Mouse (Mus musculus) thymus, adult 2 months (tissue): Measurements from ENCODE around the gene Rims3. TPM values are rescaled to one million over a fixed set of nuclear protein-coding genes. Genes with fewer than 3 reads are reported as not detected.

Experiments
- DNase-seq: peaks from one replicate; pipeline ENCODE4 v3.0.0; 2021
- H3K27ac ChIP-seq: fragments of 200-500 bp; 2 replicates; pipeline ENCODE4 v1.5.1; 2012; ENCODE audit warnings: low read length, control low read depth; ENCODE audit not compliant: control insufficient read depth, insufficient read depth
- H3K27me3 ChIP-seq: fragments of 200-500 bp; 2 replicates; pipeline ENCODE4 v1.6.1; 2012; ENCODE audit warnings: mild to moderate bottlenecking, low read length, moderate library complexity, mixed read lengths; ENCODE audit not compliant: control insufficient read depth, insufficient read depth
- H3K36me3 ChIP-seq: fragments of 200-500 bp; 2 replicates; pipeline ENCODE4 v1.6.1; 2012; ENCODE audit warnings: mild to moderate bottlenecking, low read length, moderate library complexity; ENCODE audit not compliant: control insufficient read depth, insufficient read depth
- H3K4me1 ChIP-seq: fragments of 200-500 bp; replicated peaks from 2 replicates; pipeline ENCODE4 v1.6.1; 2012; ENCODE audit warnings: low read length; ENCODE audit not compliant: control insufficient read depth, insufficient read depth
- H3K4me3 ChIP-seq: fragments of 200-500 bp; 2 replicates; pipeline ENCODE4 v1.5.1; 2012; ENCODE audit warnings: mild to moderate bottlenecking, low read length, control low read depth, moderate library complexity; ENCODE audit not compliant: control insufficient read depth, insufficient read depth
- CTCF ChIP-seq: fragments of 200-500 bp; IDR thresholded peaks from 2 replicates; pipeline ENCODE4 v1.5.1; 2012; ENCODE audit warnings: mild to moderate bottlenecking, control low read depth, low read length, moderate library complexity, borderline replicate concordance; ENCODE audit not compliant: control insufficient read depth, poor library complexity, insufficient read depth; ENCODE audit errors: extremely low read depth
- POLR2A ChIP-seq: fragments of 200-500 bp; IDR thresholded peaks from 2 replicates; pipeline ENCODE4 v1.6.1; 2012; ENCODE audit warnings: mild to moderate bottlenecking, low read length, control low read depth, moderate library complexity; ENCODE audit not compliant: control insufficient read depth, poor library complexity, insufficient read depth; ENCODE audit errors: extremely low read depth
- WGBS: fragments of 180-500 bp; shearing (Covaris S2); methylation state at CpG from one replicate; pipeline ENCODE4 v1.1.7; 2018; 5-methylcytosine and 5-hydroxymethylcytosine counted together
- polyA plus RNA-seq: library from polyadenylated mRNA; depleted of rRNA; stranded (reverse); fragments of >200 nt; gene quantifications from 2 replicates; pipeline ENCODE4 v1.2.3, GENCODE M21; 2012

Rims3 gene
- polyA plus RNA-seq, 1 experiment = 3.7 TPM

DNA sequence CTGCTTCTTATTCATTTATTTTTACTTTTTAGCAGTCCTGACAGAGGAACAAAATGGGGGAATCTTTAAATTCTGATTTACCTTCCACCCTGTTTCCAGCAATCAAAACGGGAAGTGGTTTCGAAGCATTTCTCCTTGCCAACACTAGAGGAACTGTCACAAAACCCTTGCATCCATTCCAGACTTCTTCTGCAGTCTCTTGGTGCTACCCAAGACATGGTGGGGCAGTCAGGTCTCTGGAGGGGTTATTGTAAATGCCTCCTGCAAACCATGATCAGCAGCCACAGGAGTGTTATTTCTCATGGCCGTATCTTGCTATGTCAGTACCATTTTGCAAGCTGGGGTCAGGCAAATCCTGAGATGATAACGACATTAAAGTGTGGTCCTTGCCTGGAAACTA is 9.5 kb upstream of the Rims3 start:
- no peak for TF ChIP-seq CTCF
- 39% methylated on average over 4 of the region's 4 CpGs for WGBS
- H3K27ac ChIP-seq = no peak overlapping the region
- no peak for DNase-seq
- H3K27me3 ChIP-seq = no peaks in the 10 kb centered on the region
- H3K4me3 ChIP-seq = no peak overlapping the region
- H3K36me3 ChIP-seq = no peaks in the 10 kb centered on the region
- H3K4me1 ChIP-seq = no peaks in the 10 kb centered on the region; the same call in none of the 2 replicates

GRCm38 (mm10) chr4:120848909-120849308 is 5.7 kb upstream of the Rims3 start:
- H3K4me3 ChIP-seq = no peak overlapping the region
- H3K36me3 ChIP-seq = no peaks in the 10 kb centered on the region
- H3K27me3 ChIP-seq = no peaks in the 10 kb centered on the region
- 90% methylated on average over 6 of the region's 6 CpGs for WGBS
- no peak overlapping the region for H3K27ac ChIP-seq
- DNase-seq = no peak
- no peaks in the 10 kb centered on the region; the same call in none of the 2 replicates for H3K4me1 ChIP-seq
- no peak for TF ChIP-seq POLR2A
- TF ChIP-seq CTCF = no peak

DNA sequence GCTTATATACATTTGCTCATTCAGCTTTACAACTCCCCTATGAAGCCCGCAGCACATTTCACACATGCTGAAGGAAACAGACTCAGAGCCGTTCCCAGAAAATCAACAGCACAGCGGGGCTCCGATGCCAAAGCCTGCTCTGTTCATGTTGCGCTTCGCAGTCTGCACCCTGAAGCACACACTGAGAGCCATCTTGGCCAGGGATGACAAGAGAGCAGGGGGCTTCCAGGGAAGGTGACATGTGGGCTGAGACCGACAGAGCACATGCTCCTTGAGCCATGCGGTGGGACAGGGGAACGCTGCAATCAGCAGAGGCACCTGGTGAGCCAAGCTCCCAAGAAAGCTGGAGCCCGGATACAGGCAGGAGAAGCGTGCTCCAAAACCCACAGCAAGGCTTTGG is 5.2 kb upstream of the Rims3 start:
- no peaks in the 10 kb centered on the region for H3K36me3 ChIP-seq
- no peaks in the 10 kb centered on the region for H3K27me3 ChIP-seq
- TF ChIP-seq CTCF = no peak
- no peak for TF ChIP-seq POLR2A
- no peak overlapping the region for H3K27ac ChIP-seq
- DNase-seq = no peak
- WGBS = 91% methylated on average over 11 of the region's 11 CpGs
- H3K4me1 ChIP-seq = no peaks in the 10 kb centered on the region; the same call in none of the 2 replicates
- H3K4me3 ChIP-seq = no peak overlapping the region

GRCm38 (mm10) chr4:120850946-120851345 is 3.7 kb upstream of the Rims3 start:
- H3K27me3 ChIP-seq = 0 out of 2 replicates have a peak, but pooled peaks cover 3% of the 10 kb centered on the region
- no peak overlapping the region for H3K27ac ChIP-seq
- H3K4me3 ChIP-seq = no peak overlapping the region
- no peaks in the 10 kb centered on the region for H3K36me3 ChIP-seq
- H3K4me1 ChIP-seq = no peaks in the 10 kb centered on the region; the same call in 1 of the 2 replicates
- DNase-seq = peak; percentile 79
- TF ChIP-seq CTCF (peak; percentile 72; the same call in 1 of the 2 replicates), POLR2A (no peak)
- WGBS = 1% methylated on average over 10 of the region's 10 CpGs

GRCm38 (mm10) chr4:120855360-120856060 is 894 bp downstream of the Rims3 start:
- H3K4me3 ChIP-seq = no peak overlapping the region
- no peak overlapping the region for H3K27ac ChIP-seq
- TF ChIP-seq CTCF = no peak
- no peak for TF ChIP-seq POLR2A
- H3K36me3 ChIP-seq = no peaks in the 10 kb centered on the region
- H3K27me3 ChIP-seq = 0 out of 2 replicates have a peak, but pooled peaks cover 3% of the 10 kb centered on the region
- no peak for DNase-seq
- no peaks in the 10 kb centered on the region for H3K4me1 ChIP-seq
- WGBS = 81% methylated on average over 7 of the region's 7 CpGs

DNA sequence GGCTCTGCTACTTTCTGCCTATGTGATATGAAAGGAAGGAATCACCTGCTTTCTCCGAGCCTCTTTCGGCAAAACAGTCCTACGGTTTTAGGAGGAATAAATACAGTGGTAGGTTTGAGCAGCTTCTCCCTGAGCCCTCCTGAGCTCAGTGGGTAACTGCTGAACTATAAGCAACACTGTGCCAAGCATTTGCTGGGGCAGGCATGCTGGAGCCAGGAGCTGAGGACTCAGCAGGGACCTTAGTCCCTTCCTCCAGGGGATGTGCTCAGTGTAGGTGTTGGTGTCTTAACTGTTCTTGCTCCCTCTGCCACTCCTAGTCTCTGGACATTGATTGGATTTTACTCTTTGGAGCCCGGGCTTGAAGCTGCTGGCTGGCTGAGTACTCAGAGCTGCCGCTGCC is 1.8 kb downstream of the Rims3 start:
- DNase-seq = no peak
- Histone ChIP-seq H3K27ac (no peak overlapping the region), H3K36me3 (no peaks in the 10 kb centered on the region), H3K27me3 (0 out of 2 replicates have a peak, but pooled peaks cover 3% of the 10 kb centered on the region), H3K4me1 (no peaks in the 10 kb centered on the region), H3K4me3 (no peak overlapping the region)
- TF ChIP-seq CTCF (no peak), POLR2A (no peak)
- 96% methylated on average over 5 of the region's 5 CpGs for WGBS
